Mouse (Mus musculus) megakaryocyte progenitor cell, adult 5-6 weeks (primary cell): ENCODE measurements around the gene Gstz1. TPM values are rescaled to one million over a fixed set of nuclear protein-coding genes. Genes with fewer than 3 reads are reported as not detected.
A peak's percentile ranks its signal among the peaks of the same experiment; 100 is the strongest.

Source experiments
- ATAC-seq: replicated peaks from 2 replicates; pipeline ENCODE4 v1.8.0; 2016; ENCODE audit warnings: mild to moderate bottlenecking, moderate TSS enrichment, inconsistent platforms; ENCODE audit not compliant: poor library complexity
- total RNA-seq, 2 experiments: library from RNA; stranded (forward) in 1 of 2; stranded (reverse) in 1 of 2; fragments of 157-497, 149-512 nt in 1 of 2; fragments of 200-1000 nt in 1 of 2; gene quantifications; 2 replicates each; pipeline versions ENCODE4 v1.2.3 to v1.2.4; 2015 to 2017

Gstz1 gene
- total RNA-seq (2015), result 30.9 and 31.3 TPM in 2 replicates
- 26.1 and 27.1 TPM in 2 replicates for total RNA-seq (2017)

DNA sequence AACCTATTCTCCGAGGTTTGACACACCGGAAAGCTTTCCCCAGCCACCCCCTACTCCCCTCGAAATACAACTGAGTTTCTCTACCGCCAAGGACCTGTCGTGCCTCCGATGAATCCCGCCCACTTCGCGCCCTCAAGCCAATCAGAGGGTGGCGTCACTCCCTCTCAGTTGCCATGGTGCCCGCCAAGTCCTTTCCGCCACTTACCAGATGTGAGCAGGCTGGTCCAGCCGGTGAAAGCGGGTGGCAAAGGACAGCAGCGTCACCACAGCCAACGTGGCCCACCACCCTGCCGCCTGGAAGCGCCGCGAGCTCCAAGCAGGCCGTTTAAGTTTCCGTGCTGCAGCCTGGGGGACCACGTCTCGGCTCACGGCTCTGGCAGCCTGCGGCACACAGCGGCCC, at the start of gene Gstz1:
Gstz1 (plus strand) TSS at position 200 of the 400 bp plus-strand sequence.
- ATAC-seq, result peak; percentile 83

GRCm38 (mm10) chr12:87100331-87100730, 46.6 kb upstream of the Gstz1 start:
- no peak for ATAC-seq

DNA sequence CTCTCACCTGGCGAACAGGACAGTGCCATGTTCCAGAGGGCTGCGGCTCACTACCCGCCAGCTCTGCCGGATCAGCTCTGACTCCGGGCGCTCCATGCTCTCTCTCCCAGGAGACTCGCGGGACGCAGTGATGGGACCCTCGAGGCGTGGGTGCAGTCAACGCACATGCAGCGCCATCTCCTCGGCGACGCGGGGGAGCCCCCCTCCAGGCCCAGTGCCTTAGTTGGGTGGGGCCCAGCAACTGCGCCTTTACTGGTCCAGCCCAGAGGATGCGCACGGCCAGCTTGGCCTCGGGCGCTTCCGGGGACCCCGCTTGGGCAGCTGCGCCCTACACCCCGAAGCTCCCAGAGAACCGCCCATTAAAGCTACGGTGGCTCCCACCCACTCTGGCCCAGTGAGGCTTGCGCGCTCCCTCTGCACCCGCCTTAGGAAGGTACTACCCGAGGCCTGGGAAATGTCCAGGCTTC, 44.8 kb upstream of the Gstz1 start, which contains the start of gene Ngb:
Ngb (minus strand) TSS at position 375 of the 467 bp plus-strand sequence.
- ATAC-seq, result no peak

DNA sequence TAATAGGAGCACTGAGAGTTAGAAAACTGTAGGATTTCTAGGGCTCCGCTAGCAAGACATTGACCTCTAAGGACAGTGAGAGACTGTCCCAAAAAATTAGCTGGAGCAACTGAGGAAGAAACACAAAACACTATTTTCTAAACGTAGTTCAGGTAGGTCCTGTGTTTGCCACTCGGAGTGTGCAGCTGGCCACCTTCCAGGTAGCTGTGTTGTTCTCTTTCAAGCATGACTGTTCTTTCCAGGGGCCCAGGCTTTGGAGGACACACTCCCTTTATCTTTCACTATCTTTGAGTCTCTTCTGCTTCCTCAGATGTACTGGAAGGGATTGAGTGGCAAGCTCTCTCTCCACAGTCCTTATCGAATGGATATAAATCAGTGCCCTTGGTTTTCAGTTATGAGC, 43.5 kb upstream of the Gstz1 start:
- no peak for ATAC-seq

GRCm38 (mm10) chr12:87104796-87105195, 42.2 kb upstream of the Gstz1 start:
- no peak for ATAC-seq

DNA sequence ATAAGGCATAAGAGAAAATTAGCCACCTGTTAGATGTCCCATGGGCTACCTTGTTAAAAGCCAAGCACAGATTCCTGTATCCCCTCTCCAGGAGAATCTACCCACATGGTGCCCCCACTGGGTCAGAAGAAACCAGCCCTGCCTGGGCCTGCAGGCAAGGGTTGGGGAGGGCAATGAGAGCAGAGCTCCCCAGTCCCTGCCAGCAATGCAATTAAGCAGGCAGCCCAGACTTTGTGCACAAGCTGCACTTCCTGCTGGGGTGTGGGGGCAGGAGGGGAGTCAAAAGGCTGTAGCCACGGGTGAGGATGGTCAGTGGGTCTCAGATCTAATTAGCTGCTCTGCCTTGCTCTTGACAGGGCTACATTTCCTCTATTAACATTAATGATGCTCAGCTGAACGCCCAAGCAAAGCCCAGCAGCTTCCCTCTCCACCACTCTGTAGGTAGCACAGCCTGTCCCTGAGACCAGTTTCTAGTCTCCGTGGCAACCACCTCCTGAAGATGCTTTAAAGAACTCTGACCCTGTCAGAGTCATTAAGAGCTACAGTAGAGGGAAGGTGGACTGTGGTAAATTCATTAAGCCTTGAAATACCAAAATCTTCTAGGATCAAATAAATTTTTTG, 39.5 kb upstream of the Gstz1 start:
- no peak for ATAC-seq

- peak; percentile 98 for ATAC-seq
These were observed 24.9 kb upstream of the Gstz1 start for GRCm38 (mm10) chr12:87121918-87122589.

GRCm38 (mm10) chr12:87127256-87127655, 19.7 kb upstream of the Gstz1 start:
- ATAC-seq, result no peak

DNA sequence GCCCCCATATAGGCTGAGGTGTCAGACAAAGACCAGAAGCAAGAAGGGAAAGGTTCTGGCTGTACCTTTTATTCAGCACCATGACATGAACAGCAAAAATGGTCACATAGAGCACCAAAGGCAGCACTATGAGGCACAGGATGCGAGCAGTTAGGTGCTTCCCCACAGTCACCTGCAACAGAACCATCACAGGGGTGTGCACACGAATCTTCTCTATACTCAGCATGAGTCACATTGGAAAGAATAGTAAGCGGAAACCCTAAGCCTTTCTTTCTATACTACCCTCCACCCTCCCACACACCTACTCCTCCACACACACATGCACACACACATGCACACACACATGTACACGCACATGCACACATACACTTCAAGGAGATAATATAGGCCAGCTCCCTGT, 16.7 kb upstream of the Gstz1 start:
- no peak for ATAC-seq

- ATAC-seq, result no peak
These were observed 15.8 kb upstream of the Gstz1 start for GRCm38 (mm10) chr12:87131181-87131580.

- peak; percentile 75 for ATAC-seq
These were observed 15.3 kb upstream of the Gstz1 start for GRCm38 (mm10) chr12:87131619-87132018.

DNA sequence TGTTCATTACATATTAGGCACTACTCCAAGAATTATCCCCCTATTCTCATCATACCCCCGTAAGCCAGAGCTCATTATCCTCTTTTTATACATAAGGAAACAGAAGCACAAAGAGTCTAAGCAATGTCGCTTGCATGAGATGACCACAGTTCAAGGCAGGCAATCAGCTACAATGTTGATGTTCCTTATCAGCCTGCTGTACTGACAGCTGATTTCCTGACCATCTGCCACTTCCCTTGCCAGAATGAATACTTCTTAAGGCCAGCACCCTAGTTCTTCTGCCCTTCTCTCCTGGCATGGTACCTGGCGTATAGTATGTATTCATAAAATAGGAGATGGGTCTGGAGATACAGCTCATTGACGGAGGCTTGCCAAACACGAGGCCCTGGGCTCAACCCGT, 14.8 kb upstream of the Gstz1 start:
- no peak; the same call in 1 of the 2 replicates for ATAC-seq

DNA sequence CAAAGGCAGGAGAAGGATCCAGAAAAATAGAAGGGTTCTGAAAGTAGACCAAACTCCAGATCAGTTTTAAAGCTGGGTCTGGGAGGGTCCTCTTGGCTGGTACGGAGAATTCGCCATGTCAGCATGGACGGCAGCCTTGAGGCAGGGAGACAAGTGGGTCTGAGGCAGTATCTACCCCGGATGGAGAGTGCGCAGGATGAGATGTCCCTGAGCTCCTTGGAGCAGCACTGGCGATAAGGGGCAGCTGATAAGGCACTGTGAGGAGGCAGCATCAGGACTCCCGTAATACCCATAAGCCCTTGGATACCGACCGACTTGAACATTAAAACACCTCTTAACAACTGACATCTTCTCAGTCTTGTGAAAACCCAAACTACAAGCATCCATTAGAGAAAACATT, 14.2 kb upstream of the Gstz1 start:
- ATAC-seq, result 0 out of 2 replicates have a peak, but pooled peaks have one; percentile 26

- ATAC-seq, result no peak
These were observed 9.3 kb upstream of the Gstz1 start for GRCm38 (mm10) chr12:87137439-87138341.

- ATAC-seq, result peak; percentile 42; the same call in 1 of the 2 replicates
These were observed 8.6 kb upstream of the Gstz1 start for GRCm38 (mm10) chr12:87138342-87138701.

GRCm38 (mm10) chr12:87138768-87139167, 8.2 kb upstream of the Gstz1 start:
- ATAC-seq, result no peak

DNA sequence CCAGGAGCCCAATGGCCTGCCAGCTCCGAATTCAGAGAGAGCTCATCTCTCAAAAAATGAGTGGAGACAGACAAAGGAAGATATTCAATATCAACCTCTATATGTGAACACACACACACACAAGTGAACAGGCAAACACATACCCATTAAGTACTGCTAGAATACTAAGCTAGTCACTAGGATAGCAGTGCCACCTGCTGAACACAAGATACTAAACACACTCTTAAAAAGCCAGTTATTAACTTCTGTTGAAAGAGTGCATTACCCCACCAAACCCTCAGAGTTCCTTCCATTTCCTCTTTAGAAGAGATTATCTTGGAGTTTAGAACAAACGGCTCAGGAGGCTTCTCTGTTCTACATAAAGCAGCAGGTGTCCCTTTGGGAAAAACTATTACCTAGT, 4.8 kb upstream of the Gstz1 start:
- peak; percentile 21; the same call in 1 of the 2 replicates for ATAC-seq

DNA sequence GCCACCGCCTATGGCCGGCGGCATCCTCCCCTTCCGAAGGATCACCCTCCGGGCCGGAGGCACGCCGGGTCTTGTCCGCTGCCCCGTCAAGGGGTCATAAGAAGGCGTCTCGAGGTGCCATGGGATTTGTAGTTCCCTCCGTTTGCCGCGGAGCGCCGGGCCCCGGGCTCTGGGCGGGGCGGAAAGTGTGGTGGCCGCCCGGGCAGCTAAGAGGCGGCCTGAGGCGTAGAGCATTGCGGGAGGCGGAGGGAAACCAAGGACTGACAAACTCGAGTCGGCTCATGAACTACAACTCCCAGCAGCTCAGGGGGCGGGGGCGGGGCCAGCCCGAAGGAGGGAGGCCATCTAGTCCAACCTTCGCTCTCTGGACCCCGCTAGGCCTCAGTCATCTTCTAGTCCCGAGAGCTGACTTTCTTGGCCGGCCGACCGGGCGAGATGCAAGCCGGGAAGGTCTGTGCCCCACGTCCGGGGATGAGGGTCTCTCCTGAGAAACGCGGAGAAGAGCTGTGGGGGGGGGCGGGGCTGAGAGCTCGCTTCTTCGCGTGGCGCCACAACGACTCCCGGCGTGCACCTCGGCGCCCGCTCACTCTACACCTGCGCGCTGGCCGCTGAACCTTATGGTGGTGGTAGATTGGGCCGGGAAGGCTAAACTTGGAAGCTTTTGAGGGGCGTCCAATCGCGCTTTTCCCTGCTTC, 577 bp downstream of the Gstz1 start, which contains the start of gene Pomt2:
Pomt2 (minus strand) TSS at position 574 of the 695 bp plus-strand sequence.
- peak; percentile 92 for ATAC-seq

DNA sequence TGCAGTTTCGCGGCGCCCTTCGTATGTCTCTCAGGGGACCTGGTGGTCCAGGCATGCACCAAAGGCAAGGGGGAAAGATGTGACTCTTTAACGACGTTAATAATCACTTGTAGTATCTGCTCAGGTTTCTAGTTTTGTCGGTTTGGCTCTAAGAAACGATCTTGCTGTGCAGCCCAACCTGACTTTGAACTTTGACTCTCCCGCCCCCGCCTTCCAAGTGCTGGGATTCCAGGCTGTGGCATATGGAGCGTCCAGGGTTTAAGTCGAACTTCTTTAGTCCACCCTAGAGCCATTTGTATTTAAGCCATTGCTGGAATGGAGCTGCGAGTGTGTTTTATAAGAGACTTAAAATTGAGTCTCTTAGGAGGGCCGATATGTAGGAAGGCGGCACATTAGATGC, 1.2 kb downstream of the Gstz1 start:
- ATAC-seq, result no peak

DNA sequence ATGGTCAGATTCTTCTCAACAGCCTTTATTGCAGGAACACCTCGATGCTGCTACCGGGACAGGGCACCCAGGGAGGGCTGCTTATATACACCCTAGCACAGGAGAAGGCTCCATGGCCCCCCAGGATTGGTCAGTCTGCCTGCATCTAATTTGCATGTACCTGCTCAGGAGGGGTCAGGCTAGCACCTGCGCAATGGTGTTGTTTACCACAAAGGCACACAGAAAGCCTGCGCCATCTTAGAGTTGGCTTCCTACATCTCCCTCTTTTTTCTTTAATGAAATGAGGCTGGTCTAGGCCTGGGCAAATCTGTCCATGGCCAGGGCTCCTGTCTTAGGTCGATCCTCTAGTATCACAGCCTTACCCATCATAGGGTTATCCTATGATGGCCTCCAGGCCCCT, 2.5 kb downstream of the Gstz1 start:
- no peak for ATAC-seq

- peak; percentile 70 for ATAC-seq
These were observed 7.5 kb downstream of the Gstz1 start for GRCm38 (mm10) chr12:87154448-87154847.
